Mouse (Mus musculus): ENCODE data around the gene Dok1. TPM values are rescaled to one million over a fixed set of nuclear protein-coding genes. Genes with fewer than 3 reads are reported as not detected.

Gene Dok1
- 1 to 10 TPM; 3.3 to 7.4 (median 5.0) TPM for total RNA-seq (2022)

DNA sequence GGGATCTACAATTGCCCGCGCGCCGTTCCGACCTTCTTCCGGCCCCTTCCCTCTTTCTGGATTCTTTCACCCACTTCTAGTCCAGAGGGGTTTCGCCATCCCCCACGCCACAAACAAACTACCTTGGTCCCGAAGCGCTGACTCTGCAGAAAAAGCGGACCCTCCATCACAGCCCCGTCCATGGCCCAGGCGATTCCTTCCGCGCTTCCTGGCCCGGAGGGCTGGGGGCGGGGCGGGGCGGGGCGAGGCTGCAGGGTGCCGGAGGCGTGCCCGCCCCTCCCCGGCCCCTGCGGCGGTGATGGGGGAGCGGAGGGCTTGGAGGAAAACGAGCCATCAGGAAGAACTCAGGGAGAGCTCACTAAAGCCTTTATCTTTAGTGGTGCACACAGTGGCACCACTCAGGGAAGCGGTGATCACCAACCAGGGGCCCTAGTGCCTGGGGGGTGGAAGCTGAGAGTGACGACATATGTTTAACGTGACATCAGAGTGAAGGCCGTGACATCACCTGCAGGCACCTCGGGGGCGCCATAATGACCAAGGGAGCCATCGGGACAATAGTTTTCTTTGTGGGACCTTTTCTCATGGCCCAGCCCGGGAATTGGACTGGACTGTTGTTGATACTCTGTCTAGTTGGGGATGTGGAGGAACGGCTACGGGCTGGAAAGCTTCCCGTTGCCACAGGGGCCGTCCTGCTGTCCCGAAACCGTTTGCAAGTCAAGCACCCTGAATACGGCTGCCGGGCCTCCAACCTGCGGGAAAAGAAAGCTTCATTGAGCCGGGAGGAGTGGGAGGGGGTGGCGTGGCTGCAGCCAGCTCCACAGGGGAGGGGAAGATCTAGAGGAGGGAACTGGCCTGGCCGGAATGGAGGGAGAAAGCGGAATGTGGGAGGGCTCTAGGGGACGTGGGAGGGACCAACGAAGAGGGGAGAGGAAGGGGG is at the start of gene Dok1, which contains the start of gene Loxl3:
TSS of gene Dok1 (minus strand) at position 223 of the 937 bp plus-strand sequence.
TSS of gene Loxl3 (plus strand) at position 925 of the 937 bp plus-strand sequence.
- DNase-seq (ENCODE audit: low spot score in 2 of 2), result no peak

DNA sequence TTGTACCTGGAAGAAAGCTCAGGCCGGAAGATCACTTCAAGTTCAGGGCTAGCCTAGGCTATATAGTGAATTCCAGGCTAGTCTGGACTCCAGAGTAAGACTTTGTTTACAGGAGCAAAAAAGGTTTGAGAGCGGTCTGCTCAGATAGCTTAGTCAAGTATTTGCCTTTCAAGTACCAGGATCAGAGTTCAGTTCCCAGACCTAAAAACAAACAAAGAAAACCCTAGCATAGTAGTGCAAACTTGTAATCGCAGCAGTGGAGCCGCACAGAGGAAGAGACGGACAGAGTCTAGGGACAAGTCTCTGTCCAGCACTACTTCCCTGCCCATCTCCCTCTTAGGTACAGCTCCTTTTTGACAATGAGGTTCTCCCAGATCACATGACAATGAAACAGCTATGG is 46.9 kb upstream of the Dok1 start:
- DNase-seq (ENCODE audit: low spot score in 2 of 2), result no peak

DNA sequence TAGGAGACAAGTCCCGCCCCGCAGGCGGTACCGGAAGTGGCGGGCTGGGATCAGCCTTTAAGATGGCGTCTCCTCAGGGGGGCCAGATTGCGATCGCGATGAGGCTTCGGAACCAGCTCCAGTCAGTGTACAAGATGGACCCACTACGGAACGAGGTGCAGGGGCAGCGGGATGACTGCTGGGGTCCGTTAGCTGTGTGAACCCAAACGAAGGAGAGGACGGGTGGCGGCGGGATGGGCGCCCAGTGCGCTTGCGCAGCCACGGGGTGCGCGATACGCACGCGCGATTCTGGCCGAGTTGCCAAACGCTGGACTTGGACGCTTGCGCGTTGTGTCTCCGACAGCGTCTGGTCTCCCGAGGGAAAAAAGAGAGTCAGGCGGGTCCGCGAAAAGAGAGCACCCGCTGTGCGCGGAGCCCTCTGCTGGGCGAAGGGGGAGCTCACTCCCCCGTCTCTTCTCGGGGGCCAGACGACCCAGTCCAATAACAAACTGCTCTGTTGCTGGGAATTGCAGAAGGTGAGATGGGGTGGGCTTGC is 45.1 kb upstream of the Dok1 start:
- peak; percentile 97 to 100 for DNase-seq (ENCODE audit: low spot score in 2 of 2)

DNA sequence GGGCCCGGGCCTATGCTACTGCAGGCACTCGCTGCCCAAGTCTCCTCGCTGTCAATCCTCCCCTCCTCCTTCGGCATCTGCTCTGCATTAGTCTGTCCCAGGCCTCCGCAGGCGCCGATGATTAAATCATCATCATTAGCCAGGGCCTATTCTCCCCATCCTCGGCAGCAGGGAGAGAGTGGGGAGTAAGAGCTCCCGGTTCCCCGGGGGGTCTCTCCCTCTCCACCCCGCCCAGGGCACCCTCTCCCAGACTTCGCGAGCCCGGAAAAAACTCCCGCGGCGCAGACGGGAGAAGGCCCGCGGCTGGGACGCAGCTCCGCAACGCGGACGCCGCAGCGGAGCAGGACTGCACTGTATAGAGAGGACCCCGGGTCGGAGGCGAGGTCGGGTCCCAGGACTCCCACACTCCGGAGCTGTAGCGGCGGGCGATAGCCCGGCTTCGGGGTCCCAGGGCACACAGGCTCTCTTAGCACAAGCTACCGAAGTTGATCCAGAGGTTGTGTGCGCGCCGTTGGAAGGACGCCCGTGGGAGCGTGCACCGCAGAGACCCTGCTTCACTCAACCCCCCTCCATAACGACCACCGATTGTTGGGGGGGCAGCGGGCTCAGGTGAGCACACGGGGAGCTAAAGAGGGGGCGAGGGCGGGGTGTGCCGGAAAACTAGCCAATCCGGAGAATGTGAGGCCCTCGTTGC is 44.5 kb upstream of the Dok1 start, which contains the start of gene Pcgf1:
TSS of gene Pcgf1 (plus strand) at position 240 of the 694 bp plus-strand sequence.
- peak; percentile 54 to 57 for DNase-seq (ENCODE audit: low spot score in 2 of 2)

DNA sequence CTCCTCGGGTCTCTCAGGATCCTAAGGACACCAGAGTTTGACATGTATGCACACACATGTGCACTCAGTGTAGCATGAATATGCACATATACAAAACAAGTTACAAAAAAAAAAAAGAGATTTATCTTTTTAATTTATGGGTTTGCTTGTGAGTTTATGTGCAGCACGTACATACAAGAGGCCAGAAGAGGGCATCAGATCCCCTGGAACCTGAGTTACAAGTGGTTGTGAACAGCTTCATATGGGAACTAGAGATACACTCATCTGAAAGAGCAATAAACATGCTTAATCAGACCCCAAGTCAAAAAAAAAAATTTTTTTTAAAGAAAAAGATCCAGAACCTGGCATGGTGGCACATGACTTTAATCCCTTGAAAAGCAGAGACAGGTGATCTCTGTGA is 41.7 kb upstream of the Dok1 start:
- no peak for DNase-seq (ENCODE audit: low spot score in 2 of 2)

DNA sequence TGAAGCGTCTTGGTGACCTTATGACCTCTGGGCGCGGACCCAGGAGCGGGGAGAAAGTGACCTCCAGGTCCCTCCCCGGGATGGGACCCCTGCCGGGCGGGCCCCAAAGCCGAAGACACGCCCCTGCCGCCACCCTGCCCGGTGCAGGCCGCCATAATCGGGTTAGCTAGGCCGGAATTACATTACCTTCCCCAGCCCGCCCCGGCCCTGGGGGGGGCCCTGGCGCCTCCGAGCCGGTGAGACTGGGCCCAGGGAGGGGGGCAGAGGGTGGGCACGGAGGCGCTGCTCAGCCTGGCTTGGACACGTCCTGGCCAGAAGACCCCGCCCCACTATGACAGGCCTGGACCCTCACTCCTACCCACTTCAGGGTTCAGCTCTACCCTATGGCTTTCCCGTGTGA is 37.9 kb upstream of the Dok1 start:
- DNase-seq (ENCODE audit: low spot score in 2 of 2), result no peak

DNA sequence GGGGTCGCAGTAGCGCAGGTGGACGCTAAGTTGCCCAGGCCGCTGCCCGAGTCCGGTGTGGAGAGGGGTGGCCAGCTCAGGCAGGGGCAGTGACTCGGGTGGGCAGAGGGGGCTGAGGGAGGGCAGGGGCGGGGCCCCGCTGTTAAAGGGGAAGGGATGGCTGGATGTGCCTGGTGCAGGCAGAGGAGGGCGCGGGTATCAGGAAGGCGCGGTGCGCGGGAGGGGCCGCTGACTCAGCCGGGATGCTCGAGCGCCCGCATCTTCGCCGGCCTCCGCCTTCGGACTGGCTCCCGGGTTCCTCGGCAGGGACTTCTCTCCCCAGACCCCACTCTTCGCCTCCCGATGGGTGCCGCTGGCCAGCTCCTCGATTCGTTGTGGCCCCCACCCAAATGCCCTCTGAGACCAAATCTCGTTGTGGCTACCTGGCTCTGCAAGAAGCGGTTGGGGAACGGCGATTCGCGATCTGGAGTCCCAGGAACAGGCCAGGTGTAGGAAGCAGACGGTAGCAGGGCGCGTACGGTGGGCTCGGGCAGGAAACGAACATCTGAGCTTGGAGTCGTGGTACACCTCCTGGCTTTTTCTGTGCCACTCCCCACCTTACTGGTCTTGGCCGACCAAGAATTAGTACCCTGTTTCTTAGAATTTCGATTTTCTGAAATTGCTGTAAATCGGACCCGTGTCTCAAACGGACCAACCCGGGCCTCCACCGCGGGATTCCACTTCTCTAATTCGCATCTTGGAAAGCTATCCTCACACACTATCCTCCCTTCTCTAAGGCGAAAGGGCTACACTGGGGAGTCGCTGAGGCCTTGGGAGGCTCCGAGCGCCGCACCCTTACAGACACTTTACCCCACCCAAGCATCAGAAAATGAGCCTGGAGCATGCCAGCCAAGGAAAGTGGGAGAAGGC is 37.3 kb upstream of the Dok1 start:
- peak in 1 of 2 experiments; percentile 22 for DNase-seq (ENCODE audit: low spot score in 2 of 2)

DNA sequence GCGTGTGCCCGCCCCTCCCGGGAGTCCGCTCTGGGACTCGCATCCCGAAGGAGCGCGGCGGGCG is 36.8 kb upstream of the Dok1 start, which contains the start of gene Tlx2:
TSS of gene Tlx2 (minus strand) at position 47 of the 64 bp plus-strand sequence.
- DNase-seq (ENCODE audit: low spot score in 2 of 2), result no peak

DNA sequence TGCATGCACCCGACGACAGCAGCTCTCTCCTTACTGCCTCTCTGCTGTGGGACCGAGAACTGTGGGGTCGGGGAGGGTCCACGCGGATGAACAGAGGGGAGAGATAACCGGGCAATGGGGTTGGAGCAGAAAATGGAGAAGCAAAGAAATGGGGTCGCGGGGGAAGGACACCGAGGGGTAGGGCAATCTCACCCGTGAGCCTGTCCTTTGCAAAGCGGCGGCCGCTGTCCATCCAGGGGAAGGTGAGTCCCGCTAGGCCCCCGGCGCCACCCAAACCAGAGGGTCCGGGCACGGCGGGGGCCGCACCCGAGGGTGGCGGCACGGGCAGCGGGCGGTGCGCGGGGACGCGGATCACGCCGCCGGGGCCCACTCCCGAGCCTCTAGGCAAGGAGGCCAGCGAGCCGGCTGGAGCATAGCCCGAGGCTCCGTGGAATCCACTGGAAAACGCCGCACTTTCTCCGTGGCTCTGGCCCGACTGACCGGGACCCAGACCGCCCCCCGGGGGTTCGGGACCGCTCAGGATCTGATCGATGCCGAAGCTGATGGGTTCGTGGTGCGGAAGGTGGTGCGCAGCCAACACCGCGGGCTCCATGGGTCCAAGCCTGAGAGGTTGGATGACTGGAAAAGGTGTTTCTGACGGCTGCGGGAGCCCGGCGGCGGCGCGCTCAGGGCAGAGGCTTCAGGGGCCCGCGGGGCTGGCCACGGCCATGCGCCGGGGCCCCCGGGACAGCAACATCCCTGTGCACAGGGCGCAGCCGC is 36.4 kb upstream of the Dok1 start:
- DNase-seq (ENCODE audit: low spot score in 2 of 2), result no peak

DNA sequence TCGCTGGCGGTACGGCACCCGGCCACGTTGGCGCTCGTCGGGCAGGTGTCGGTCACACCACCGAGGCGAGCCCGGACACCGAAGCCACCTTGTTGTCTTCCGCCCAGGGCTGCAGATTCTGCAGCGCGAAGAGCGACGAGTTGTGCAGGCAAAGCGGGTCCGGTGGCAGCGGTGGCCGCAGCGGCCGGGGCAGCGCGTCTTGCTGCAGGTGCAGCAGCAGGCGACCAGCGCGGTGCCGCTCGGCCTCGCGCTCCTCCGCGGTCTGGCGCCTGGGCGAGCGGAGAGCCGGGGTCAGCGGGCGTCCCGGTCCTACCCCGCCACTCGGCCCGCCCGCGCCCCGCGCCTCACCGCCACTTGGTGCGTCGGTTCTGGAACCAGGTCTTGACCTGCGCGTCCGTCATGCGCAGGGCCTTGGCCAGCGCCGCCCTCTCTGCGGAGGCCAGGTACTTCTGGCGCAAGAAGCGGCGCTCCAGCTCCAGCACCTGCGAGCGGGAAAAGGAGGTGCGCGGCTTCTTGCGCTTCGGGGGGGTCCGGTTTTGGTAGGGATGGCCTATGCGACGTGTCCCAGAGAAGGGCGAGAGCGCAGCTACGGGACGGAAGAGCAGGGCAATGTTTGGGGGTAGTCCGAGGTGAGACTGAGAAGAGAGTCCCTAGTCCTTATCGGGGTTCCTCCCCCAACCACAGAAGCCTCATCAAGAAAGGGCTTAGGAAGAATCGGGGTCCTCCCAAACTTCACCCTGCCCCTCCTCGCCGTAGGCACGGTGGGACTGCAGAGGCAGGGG is 35.6 kb upstream of the Dok1 start:
- no peak for DNase-seq (ENCODE audit: low spot score in 2 of 2)

DNA sequence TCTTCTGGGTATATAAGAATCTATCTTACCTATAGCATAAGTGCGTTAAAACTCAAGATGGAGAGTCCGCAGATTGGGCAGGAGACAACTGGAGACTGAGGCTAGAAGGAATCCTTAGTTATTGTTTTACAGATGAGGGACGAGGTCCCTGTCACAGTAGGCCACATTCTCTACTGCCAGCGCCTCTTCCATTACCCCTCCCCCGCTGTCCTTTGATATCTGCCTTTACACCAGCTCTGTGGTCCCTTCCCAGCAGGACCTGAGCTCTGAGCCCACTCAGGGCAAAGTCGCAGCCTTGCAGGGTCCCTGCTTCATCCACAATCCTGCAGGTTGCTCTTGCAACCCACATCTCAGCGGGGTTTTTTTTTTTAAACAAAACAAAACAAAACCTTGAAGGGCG is 35.0 kb upstream of the Dok1 start:
- no peak for DNase-seq (ENCODE audit: low spot score in 2 of 2)

DNA sequence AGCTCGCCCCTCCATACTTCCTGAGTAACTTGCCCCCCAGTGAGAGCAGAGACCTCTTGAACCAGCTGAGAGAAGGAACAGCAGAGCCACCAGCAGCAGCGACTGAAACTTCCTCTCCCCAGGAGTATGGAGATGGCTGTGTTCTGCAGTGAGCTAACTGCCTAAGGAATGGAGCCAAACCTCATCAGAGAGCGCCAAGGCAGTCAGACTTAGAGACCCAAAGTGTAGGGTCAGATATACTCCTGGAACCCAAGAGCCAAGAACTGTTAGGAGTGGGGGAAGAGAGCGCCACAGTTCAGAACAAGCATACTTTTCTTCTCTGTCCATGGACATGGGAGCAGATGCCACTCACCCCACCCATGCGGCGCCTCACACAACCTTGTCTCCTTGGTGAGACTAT is 33.2 kb upstream of the Dok1 start:
- no peak for DNase-seq (ENCODE audit: low spot score in 2 of 2)

DNA sequence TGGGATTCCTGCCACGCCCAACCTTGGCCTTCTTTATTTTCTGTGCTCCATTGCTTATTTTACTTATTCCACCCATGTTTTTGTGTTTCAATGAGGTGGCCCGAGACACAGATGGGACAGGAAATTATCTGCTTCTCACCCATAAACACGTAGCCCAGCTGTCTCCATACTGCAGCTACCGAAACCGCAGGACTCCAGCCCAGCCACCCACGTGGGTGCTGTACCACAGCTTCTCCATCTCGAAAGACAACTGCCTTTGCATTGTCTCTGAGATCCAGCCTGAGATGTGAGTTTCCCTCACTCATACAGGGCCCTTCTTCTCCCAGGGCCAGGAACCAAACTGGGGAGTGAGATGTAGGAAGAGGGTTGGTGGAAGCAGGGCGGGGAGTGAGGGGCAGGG is 32.7 kb upstream of the Dok1 start:
- no peak for DNase-seq (ENCODE audit: low spot score in 2 of 2)

DNA sequence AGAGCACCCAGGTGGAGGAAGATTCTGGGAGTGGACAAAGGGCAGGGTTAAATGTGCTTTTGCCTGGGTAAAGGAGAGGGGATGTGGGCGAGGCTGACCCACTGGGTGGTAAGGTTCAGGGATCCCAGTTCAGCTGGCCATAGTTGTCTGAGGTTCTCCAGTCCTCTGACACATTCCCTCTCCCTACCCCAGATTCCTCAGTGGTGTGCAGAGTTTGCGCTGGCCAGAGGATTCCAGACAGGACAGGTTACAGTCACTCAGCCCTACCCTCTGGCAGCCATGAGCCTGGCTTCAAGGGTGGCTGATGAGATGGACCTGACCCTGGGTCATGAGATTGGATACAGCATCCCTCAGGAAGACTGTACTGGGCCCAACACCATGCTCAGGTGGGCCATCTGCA is 25.5 kb upstream of the Dok1 start:
- no peak for DNase-seq (ENCODE audit: low spot score in 2 of 2)

DNA sequence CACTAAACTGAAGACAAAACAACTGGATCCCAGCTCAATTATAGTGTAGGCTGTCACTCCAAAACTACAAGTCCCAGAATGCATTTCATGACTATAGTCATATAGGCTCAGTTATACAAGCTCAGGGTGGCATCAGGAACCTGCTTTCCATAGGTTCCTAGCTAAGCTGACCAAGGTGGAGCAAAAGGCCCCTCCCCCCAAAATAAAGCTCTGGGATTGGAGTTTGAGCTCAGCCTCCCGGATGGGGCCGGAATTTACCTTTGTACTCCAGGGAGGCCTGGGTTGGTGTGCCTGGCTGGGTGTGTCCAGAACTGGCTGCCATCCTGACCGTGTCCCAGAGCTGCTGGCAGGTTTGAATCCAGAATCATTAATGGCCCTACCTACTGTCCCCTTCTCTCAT is 24.5 kb upstream of the Dok1 start, which contains the start of gene Dqx1:
TSS of gene Dqx1 (plus strand) at position 55 of the 400 bp plus-strand sequence.
- no peak for DNase-seq (ENCODE audit: low spot score in 2 of 2)

DNA sequence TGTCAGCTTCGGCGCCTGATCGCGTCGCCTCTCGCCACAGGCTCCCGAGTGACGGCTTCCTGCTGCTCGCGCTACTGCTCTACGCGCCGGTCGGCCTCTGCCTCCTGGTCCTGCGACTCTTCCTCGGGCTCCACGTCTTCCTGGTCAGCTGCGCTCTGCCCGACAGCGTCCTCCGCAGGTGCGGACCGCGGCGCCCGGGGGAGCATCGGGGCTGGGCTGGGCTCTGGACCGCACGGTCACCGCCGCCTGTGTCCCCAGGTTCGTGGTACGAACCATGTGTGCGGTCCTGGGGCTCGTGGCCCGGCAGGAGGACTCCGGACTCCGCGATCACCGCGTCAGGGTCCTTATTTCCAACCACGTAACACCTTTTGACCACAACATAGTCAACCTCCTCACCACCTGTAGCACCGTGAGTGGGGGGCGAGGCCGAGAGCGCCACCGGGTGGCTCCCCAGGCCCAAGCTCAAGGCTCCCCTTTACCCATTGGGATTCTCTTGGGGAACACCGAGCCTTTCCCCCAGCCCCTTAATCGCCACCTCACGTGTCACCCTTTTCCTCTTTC is 21.7 kb upstream of the Dok1 start, which contains the start of gene Htra2:
TSS of gene Htra2 (minus strand) at position 403 of the 561 bp plus-strand sequence.
- no peak for DNase-seq (ENCODE audit: low spot score in 2 of 2)

DNA sequence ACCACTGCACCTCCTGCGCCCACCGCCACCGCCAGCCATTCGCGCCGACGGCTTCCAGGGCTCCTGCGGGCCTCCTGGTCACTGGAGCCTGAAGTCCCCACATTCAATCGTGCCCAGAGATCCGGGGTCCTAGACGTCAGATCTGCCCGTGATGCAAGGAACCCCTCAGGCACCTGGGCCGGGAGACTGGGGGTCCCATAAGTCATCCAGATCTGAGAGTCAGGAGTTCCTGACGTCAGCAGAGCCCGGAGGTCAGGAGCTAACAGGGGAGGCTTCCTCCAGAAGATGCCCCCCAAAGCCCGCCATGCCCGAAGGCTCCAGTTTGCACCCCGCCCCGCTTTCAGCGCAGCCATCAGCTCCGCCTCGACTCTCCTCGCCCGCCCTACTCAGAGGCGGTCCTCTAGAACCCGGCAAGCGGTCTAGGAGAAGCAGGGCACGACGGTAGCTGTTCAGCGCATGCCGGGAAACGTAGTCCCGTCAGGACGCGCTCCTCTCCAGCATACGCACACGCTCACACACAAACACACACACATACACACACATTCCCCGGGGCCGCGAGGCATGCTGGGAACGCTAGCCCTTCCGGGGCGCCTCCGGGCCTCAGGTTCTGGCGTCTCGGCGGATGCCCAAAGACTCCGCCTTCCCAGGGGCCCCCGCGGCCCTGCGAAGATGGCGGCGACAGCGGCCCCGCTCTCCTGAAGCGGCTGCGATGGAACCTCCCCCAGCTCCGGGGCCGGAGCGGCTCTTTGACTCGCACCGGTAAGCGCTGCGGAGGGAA is 21.0 kb upstream of the Dok1 start, which contains the start of gene Aup1:
TSS of gene Aup1 (plus strand) at position 448 of the 778 bp plus-strand sequence.
- peak; percentile 96 to 97 for DNase-seq (ENCODE audit: low spot score in 2 of 2)

DNA sequence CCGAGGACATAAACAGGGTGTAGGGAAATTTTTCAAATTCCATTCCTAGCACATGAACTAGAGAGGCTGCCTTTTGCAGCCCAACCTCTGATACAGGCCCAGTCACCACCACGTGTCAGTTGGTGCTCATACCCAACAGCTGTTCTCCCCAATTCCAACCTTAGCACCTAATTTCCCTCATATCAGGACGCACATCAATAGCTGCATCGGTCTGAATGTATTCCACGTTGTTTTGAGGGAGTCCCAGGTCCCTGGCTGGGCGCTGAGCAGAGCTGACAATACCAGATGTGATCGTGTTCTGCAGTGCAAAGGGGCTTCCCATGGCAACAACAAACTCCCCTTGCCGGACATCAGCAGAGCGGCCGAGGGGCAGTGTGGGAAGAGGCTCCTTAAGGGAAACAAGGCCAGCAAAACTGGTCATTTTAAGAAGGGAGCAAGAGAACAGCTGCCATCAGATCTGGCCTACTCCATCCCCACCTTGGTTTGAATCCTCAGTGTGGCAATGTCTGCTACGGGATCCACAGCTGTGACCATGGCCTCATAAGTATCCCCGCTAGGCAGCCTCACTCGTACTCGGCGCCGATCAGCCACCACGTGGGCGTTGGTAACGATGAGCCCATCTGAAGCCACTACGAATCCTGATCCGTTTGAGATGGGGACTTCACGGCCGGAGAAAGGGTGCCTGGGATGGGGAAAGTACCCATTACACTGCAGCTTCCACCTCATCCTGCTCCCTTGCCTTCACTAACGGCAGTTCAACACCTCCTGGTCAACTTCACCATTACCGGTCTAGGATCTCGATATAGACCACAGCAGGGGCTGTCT is 20.1 kb upstream of the Dok1 start:
- peak; percentile 41 to 51 for DNase-seq (ENCODE audit: low spot score in 2 of 2)

All from layer of hippocampus, adult 8-10 months (tissue).